Mouse (Mus musculus) midbrain, embryonic 11.5 days (tissue): ENCODE results near the gene Fndc8. TPM values are rescaled to one million over a fixed set of nuclear protein-coding genes. Genes with fewer than 3 reads are reported as not detected.

ENCODE experiments used
- ATAC-seq: fragments of 200-750 bp; cut with Nextera tagmentation; 2 replicates; pipeline ENCODE4 v1.8.0; 2017; ENCODE audit warnings: moderate TSS enrichment, moderate library complexity; ENCODE audit not compliant: low FRiP score
- DNase-seq: peaks from one replicate; pipeline ENCODE4 v3.0.0; 2015; ENCODE audit warnings: low spot score; ENCODE audit errors: missing footprints
- H3K27ac ChIP-seq: fragments of 300-500 bp; sonication (generic); 2 replicates; pipeline ENCODE4 v1.5.1; 2014; ENCODE audit warnings: low read depth, low read length
- H3K27me3 ChIP-seq: fragments of 300-500 bp; sonication (generic); 2 replicates; pipeline ENCODE4 v1.6.1; 2014; ENCODE audit warnings: mild to moderate bottlenecking, low read length, moderate library complexity, mixed read lengths; ENCODE audit not compliant: control insufficient read depth, insufficient read depth
- H3K36me3 ChIP-seq: fragments of 300-500 bp; sonication (generic); 2 replicates; pipeline ENCODE4 v1.6.1; 2014; ENCODE audit warnings: mild to moderate bottlenecking, low read length, moderate library complexity, mixed read lengths; ENCODE audit not compliant: control insufficient read depth, insufficient read depth
- H3K4me1 ChIP-seq: fragments of 300-500 bp; sonication (generic); 2 replicates; pipeline ENCODE4 v1.6.1; 2014; ENCODE audit warnings: low read length; ENCODE audit not compliant: control insufficient read depth, insufficient read depth
- H3K4me2 ChIP-seq: fragments of 300-500 bp; sonication (generic); 2 replicates; pipeline ENCODE4 v1.6.1; 2014; ENCODE audit warnings: mild to moderate bottlenecking, moderate library complexity
- H3K4me3 ChIP-seq: fragments of 300-500 bp; sonication (generic); 2 replicates; pipeline ENCODE4 v1.5.1; 2014; ENCODE audit warnings: low read depth, low read length
- H3K9ac ChIP-seq: fragments of 300-500 bp; sonication (generic); 2 replicates; pipeline ENCODE4 v1.6.1; 2014; ENCODE audit warnings: low read length
- H3K9me3 ChIP-seq: fragments of 300-500 bp; sonication (generic); 2 replicates; pipeline ENCODE4 v1.6.1; 2016; ENCODE audit warnings: low read length; ENCODE audit not compliant: control insufficient read depth
- WGBS: fragments of 180-500 bp; shearing (Covaris S2); extraction: QIAGEN DNeasy Blood & Tissue Kit; methylation state at CpG from one replicate; pipeline ENCODE4 v1.1.7; 2014; 5-methylcytosine and 5-hydroxymethylcytosine counted together
- polyA plus RNA-seq: library from polyadenylated mRNA; unstranded; fragments of >200 nt; fragmentation: Nextera tagmentation; extraction: Ambion mirVana; gene quantifications from 2 replicates; pipeline ENCODE4 v1.2.1, GENCODE M21; 2014

Gene Fndc8
- polyA plus RNA-seq, 1 experiment from 2014 or later, result 0.30 TPM

DNA sequence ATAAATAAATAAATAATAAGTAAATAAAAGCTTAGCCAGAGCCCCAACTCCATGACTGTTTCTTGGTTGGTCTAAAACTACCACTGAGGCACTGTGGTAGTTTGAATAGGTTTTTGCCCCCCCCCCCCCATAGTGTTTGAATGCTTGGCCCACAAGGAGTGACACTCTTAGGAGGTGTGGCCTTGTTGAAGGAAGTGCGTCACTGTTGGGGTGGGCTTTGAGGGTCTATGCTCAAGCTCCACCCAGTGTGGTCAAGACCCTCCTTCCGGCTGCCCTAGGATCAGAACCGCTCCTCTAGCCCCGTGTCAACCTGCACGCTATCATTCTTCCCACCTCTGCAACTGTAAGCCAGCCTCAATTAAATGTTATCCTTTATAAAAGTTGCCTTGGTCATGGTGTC is 16.3 kb upstream of the Fndc8 start:
- WGBS, result 90% methylated on average over 5 of the region's 5 CpGs
- Histone ChIP-seq H3K27ac (no peak overlapping the region), H3K4me2 (no peak overlapping the region), H3K36me3 (no peaks in the 10 kb centered on the region), H3K27me3 (no peaks in the 10 kb centered on the region), H3K4me3 (no peak overlapping the region), H3K4me1 (no peaks in the 10 kb centered on the region), H3K9me3 (no peaks in the 10 kb centered on the region), H3K9ac (no peak overlapping the region)
- no peak for DNase-seq
- no peak for ATAC-seq

DNA sequence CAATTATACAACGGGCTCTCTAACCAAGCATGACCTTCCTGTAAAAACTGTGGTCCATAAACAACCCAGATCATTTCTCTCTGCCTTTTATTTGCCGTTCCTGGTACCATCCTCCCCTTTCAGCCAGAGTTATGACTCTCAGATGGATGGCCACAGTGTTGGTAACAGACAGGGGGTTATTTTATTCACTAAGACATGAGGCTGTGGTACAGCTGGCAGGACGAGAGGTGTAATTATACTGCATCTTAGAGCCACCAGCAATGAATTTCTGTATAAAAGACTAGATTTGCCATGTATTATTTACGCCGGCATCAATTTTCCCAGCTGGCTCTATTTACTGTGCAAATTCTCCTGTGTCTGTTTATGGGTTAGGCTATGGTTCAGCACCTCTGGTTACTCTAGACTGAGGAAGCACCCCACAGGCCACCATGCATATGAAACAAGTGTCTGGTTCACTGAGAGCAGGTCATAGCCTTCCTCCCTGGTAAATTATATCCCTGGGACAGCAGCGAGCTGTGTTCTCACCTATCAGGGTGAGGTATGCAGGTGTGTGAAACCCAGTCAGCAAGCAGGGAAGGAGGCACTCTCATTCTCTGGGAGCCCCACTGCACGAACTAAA is 14.1 kb upstream of the Fndc8 start:
- 87% methylated on average over 7 of the region's 7 CpGs for WGBS
- no peak overlapping the region for H3K27ac ChIP-seq

DNA sequence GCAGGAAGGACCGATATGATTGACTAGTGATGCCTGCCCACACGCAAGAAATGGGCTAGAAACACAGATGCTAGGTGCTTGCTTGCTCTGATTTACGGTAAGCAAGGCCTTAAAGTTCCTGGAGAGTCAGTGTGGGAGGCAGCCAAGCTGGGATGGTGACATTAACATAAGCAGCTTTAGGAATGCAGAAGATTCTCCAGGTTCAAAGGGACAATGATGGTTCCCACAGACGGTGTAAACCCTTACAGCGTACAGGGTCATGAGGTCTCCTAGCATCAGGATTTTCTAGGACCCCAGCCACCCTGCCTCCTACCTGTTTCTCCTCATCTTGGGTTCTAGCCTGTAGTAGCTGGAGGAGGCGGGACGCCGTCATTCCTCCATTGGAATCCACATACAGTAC is 8.7 kb upstream of the Fndc8 start:
- Histone ChIP-seq H3K4me1 (no peaks in the 10 kb centered on the region), H3K9ac (no peak overlapping the region), H3K4me3 (no peak overlapping the region), H3K27me3 (no peaks in the 10 kb centered on the region), H3K9me3 (no peaks in the 10 kb centered on the region), H3K4me2 (no peak overlapping the region), H3K27ac (no peak overlapping the region), H3K36me3 (no peaks in the 10 kb centered on the region)
- no peak for ATAC-seq
- no peak for DNase-seq
- WGBS, result 64% methylated on average over 8 of the region's 8 CpGs

More for the DNA sequence above, 14.1 kb upstream of the Fndc8 start:
- Histone ChIP-seq H3K4me2 (no peak overlapping the region), H3K9me3 (no peaks in the 10 kb centered on the region), H3K9ac (no peak overlapping the region), H3K27me3 (no peaks in the 10 kb centered on the region), H3K4me3 (no peak overlapping the region), H3K36me3 (no peaks in the 10 kb centered on the region), H3K4me1 (no peaks in the 10 kb centered on the region)
- DNase-seq, result no peak
- no peak for ATAC-seq

DNA sequence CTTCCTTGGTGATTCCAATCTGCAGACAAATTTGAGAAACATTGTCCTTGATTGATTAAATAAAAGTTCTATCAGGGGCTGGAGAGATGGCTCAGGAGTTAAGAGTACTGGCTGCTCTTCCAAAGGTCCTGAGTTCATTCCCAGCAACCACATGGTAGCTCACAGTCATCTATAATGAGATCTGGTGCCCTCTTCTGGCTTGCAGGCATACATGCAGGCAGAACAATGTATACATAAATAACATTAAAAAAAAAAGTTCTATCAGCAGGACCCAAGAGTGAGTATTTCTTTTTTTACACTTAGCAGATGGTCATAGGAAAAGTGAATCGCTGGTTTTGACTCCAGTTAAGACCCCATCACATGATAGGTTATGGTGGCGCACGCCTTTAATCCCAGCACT is 5.4 kb upstream of the Fndc8 start:
- WGBS, result 87% methylated on average over 3 of the region's 3 CpGs
- H3K4me3 ChIP-seq, result no peak overlapping the region

DNA sequence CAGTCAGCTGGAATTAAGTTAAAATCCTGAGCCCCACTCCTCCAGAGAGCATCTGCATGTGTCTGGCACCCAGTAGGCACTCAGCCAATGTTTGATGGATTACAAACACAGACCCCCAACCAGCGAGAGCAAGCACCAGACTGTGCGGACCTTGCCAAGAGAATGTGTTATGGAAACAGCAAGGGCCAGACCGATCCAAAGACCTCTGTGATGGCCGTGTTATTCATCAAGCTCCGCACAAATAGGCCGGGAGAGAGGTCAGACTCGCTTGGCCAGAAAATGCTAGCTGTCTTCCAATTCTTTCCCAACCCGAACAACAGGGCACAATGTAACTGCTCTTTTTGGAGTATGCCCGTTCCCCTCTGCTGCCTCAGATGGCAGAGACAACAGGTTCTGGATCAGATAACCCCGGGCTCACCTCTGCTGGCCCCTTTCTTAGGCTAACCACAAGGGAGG is 3.4 kb upstream of the Fndc8 start:
- peaks cover 11% of the 10 kb centered on the region for H3K4me1 ChIP-seq
- no peak overlapping the region for H3K4me3 ChIP-seq
- ATAC-seq, result no peak
- H3K9ac ChIP-seq, result no peak overlapping the region
- no peaks in the 10 kb centered on the region for H3K27me3 ChIP-seq
- WGBS, result 77% methylated on average over 10 of the region's 10 CpGs
- peak; percentile 54 for DNase-seq
- H3K9me3 ChIP-seq, result no peaks in the 10 kb centered on the region
- no peak overlapping the region for H3K27ac ChIP-seq
- H3K4me2 ChIP-seq, result no peak overlapping the region
- H3K36me3 ChIP-seq, result no peaks in the 10 kb centered on the region

More for the DNA sequence above, 5.4 kb upstream of the Fndc8 start:
- H3K27me3 ChIP-seq, result no peaks in the 10 kb centered on the region
- H3K9me3 ChIP-seq, result no peaks in the 10 kb centered on the region
- H3K4me2 ChIP-seq, result no peak overlapping the region
- H3K9ac ChIP-seq, result no peak overlapping the region
- ATAC-seq (no peak), DNase-seq (no peak)
- H3K27ac ChIP-seq, result no peak overlapping the region
- H3K4me1 ChIP-seq, result peaks cover 11% of the 10 kb centered on the region
- no peaks in the 10 kb centered on the region for H3K36me3 ChIP-seq

DNA sequence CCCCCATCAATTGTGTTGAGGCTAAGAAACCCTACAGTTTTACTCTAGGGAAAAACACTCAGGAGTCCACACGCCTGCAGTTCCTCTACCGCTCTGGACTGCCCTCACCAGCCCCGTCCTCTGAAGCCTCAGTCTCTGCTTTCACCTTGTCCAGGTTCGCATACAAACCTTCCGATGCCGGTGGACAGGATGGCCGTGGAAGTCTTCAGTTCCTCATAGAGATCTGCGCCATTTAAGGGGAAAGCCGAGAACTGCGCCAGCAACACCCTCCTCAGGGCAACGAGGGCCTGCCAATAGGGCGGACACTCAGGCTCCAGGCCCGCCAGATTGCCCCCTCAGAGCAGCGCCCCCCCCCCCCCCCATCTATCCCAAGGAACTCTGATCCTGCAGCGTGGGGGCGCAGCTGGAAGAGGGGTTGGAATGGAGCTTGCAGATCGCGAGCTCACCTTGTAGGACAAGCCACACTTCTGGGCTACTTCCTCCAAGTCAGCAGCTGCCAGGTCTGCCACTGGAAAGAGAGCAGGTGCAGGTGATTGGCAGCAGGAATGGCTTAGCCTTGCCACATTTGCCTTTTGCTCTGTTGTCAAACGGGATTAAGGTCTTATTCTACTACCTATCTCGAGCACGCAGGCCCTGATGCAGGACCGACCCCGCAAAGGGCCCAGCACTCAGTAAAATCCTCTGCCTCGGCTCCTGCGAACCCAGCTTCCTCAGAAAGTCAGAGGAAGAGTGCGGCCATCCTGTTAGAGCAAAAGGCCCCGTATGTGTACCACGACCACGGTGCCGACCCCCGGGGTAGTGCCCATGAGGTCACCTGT is 2.2 kb upstream of the Fndc8 start:
- 9% methylated on average over 30 of the region's 31 CpGs for WGBS

DNA sequence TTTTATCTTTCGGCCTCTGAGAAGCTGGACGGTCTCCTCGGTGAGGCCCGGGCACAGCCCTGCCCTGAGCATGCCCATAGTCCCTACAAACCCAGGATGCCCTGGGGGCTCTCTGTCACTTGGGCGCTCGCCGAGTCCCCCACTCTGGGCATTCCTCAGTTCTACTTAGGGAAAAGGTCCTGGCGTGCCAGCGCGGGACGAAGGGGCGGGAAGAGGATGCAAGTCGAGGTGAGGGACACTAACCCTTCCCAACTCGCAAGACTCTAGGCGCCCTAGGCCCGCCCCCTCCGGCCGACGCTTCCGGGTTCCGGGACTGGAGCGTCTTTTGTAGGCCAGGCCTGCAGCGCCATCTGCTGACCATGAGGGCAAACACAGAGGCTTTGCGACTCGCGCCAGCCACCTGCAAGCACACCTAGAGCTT is 1.6 kb upstream of the Fndc8 start, which contains the start of gene Rad51d:
Rad51d (minus strand) TSS at position 273 of the 421 bp plus-strand sequence.
- DNase-seq (peak; percentile 99), ATAC-seq (peak; percentile 93)
- no peaks in the 10 kb centered on the region for H3K36me3 ChIP-seq
- peak within 1 kb of the TSS; percentile 84 for H3K9ac ChIP-seq
- peaks cover 11% of the 10 kb centered on the region for H3K4me1 ChIP-seq
- H3K4me3 ChIP-seq, result peak within 1 kb of the TSS; percentile 62
- no peaks in the 10 kb centered on the region for H3K9me3 ChIP-seq
- no peaks in the 10 kb centered on the region for H3K27me3 ChIP-seq
- H3K27ac ChIP-seq, result peak within 1 kb of the TSS; percentile 25; the same call in 1 of the 2 replicates
- WGBS, result under 1% methylated on average over 26 of the region's 26 CpGs
- H3K4me2 ChIP-seq, result peak within 1 kb of the TSS; percentile 74

More for the DNA sequence above, 2.2 kb upstream of the Fndc8 start:
- H3K36me3 ChIP-seq, result no peaks in the 10 kb centered on the region
- ATAC-seq, result peak; percentile 20; the same call in 1 of the 2 replicates
- peak overlapping the region; percentile 74 for H3K4me2 ChIP-seq
- H3K4me3 ChIP-seq, result peak overlapping the region; percentile 62
- H3K9ac ChIP-seq, result peak overlapping the region; percentile 84
- DNase-seq, result peak; percentile 95
- H3K27me3 ChIP-seq, result no peaks in the 10 kb centered on the region
- peaks cover 11% of the 10 kb centered on the region for H3K4me1 ChIP-seq
- no peaks in the 10 kb centered on the region for H3K9me3 ChIP-seq
- H3K27ac ChIP-seq, result peak overlapping the region; percentile 25; the same call in 1 of the 2 replicates

DNA sequence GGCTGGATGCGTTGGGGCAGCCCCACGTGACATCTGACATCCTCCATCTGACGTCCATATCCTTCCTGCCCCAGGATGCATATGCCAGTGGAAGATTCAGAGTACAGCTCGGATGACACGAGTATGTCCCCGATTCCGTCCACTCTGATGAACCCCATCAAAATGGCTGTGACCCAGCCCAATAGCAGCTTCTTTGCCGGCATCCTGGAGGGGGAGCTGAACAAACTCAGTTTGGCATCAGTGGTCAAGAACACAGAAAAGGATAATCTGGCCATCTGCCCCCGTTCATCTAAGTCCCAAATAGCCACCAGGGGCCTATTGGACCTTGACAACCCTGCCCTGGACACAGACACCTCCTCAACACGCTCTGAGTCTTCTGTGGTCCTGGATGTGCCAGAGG is 5.6 kb downstream of the Fndc8 start:
- 79% methylated on average over 10 of the region's 10 CpGs for WGBS
- peak; percentile 12 for DNase-seq

DNA sequence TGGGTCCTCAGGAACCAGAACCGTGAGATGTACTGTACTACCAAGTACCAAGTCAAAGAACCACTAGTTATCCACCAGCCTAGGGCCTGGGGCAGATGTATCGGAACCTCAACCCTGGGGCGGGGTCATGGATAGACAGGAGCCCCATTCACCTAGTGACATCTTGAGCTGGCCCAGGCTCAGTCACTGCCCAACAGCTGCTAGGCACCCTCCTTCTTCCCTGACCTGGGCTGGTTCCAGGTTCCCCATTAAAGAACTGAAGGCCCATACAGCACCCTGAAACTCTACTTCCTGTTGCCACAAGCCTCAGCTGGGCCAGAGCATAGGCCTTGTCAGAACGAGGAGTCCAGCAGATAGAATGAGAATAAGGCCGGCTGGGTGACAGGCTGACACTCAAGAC is 7.8 kb downstream of the Fndc8 start:
- H3K4me3 ChIP-seq, result no peak overlapping the region
- no peaks in the 10 kb centered on the region for H3K4me1 ChIP-seq
- H3K4me2 ChIP-seq, result no peak overlapping the region
- DNase-seq (peak; percentile 23), ATAC-seq (no peak)
- no peaks in the 10 kb centered on the region for H3K9me3 ChIP-seq
- H3K36me3 ChIP-seq, result peaks cover 25% of the 10 kb centered on the region; the same call in 1 of the 2 replicates
- no peak overlapping the region for H3K27ac ChIP-seq
- no peaks in the 10 kb centered on the region for H3K27me3 ChIP-seq
- no peak overlapping the region for H3K9ac ChIP-seq
- WGBS, result 90% methylated on average over 5 of the region's 5 CpGs

More for the DNA sequence above, 5.6 kb downstream of the Fndc8 start:
- Histone ChIP-seq H3K4me3 (no peak overlapping the region), H3K4me1 (no peaks in the 10 kb centered on the region), H3K9me3 (no peaks in the 10 kb centered on the region), H3K27ac (no peak overlapping the region), H3K9ac (no peak overlapping the region), H3K4me2 (no peak overlapping the region), H3K27me3 (no peaks in the 10 kb centered on the region), H3K36me3 (peaks cover 11% of the 10 kb centered on the region; the same call in 1 of the 2 replicates)
- no peak for ATAC-seq
